Comparison of ENCODE assay signal across 32 mouse cellular contexts in the genomic region with DNA sequence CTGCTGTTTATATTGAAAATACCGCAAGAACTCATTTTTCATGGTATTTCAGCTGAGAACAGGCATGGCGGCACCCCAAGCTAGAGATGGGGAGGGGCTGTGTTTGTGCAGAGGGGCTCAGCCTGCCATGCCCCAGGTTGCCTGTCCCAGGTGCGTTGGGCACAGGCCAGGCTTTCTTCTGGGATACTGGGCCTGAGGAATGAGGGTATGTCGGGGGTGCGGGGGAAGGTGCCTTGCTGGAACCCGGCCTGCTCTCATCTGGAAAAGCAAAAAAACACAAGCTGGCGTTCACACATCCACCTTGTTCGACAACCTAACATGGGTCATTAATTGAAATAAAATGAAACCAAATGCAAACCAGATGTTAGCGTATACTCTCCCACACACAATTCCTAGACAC.
A peak's percentile ranks its signal among the peaks of the same experiment; 100 is the strongest.
DNase-seq lines count a peak whose midpoint lies in the region; ATAC-seq lines count a peak whose summit lies in the region.
"Had no signal": no experiment of that assay in that cellular context is flagged by ENCODE, and none has a peak within 500 bp of the region (broad histone marks: within the 10 kb centered on the region; RNA-seq: fewer than 3 reads in every experiment).

No protein-coding gene starts in this region.

- DNase-seq in embryonic facial prominence, embryonic 11.5 days (ENCODE audit: low spot score), result peak; percentile 43
- DNase-seq in embryonic facial prominence, embryonic 10.5 days (ENCODE audit: low spot score), result no peak
- peak; percentile 25 for DNase-seq in neural tube, embryonic 11.5 days (ENCODE audit: low spot score)
- DNase-seq in neural tube, embryonic 10.5 days (ENCODE audit: extremely low spot score, low spot score), result no peak
- peak; percentile 38 for DNase-seq in limb, embryonic 10.5 days (ENCODE audit: low spot score)
- no peak for DNase-seq in heart, postnatal 25 days (ENCODE audit: low spot score)
- no peak for DNase-seq in layer of hippocampus, postnatal 36 days
- DNase-seq: adrenal gland, postnatal 10 days; cerebellum, adult 8-10 months; cerebellum, postnatal 36 days; forebrain, postnatal 0 days; gastrocnemius, postnatal 10 days; heart, postnatal 14 days; kidney, adult 8-10 months; layer of hippocampus, adult 9-11 months; liver, postnatal 0 days; lung, postnatal 36 days; right cerebral cortex, postnatal 25 days; spleen, adult 18-20 months; thymus, adult 2 months; thymus, postnatal 36 days had no signal

- H3K36me3 ChIP-seq in embryonic facial prominence, embryonic 11.5 days (replicated peaks; ENCODE audit: control insufficient read depth, insufficient read depth, low read depth, low read length), result no peaks in the 10 kb centered on the region
- no peaks in the 10 kb centered on the region for H3K36me3 ChIP-seq in embryonic facial prominence, embryonic 10.5 days (replicated peaks)
- no peaks in the 10 kb centered on the region for H3K36me3 ChIP-seq in neural tube, embryonic 11.5 days (ENCODE audit: control insufficient read depth, insufficient read depth, low read length)
- no peaks in the 10 kb centered on the region for H3K36me3 ChIP-seq in limb, embryonic 10.5 days
- H3K36me3 ChIP-seq in limb, embryonic 15.5 days, result no peaks in the 10 kb centered on the region
- H3K36me3 ChIP-seq: forebrain, embryonic 12.5 days; heart, embryonic 13.5 days; hindbrain, embryonic 12.5 days; intestine, embryonic 15.5 days; liver, embryonic 12.5 days had no signal

- no peak overlapping the region for H3K4me2 ChIP-seq in embryonic facial prominence, embryonic 11.5 days (ENCODE audit: low read depth, low read length)
- no peak overlapping the region for H3K4me2 ChIP-seq in neural tube, embryonic 11.5 days (ENCODE audit: low read depth)
- peak overlapping the region; percentile 17; the same call in 1 of the 2 replicates for H3K4me2 ChIP-seq in limb, embryonic 15.5 days
- H3K4me2 ChIP-seq: forebrain, embryonic 12.5 days; heart, embryonic 13.5 days; hindbrain, embryonic 12.5 days; intestine, embryonic 15.5 days; liver, embryonic 12.5 days; midbrain, embryonic 11.5 days had no signal

- no peak for ATAC-seq in embryonic facial prominence, embryonic 11.5 days (replicated peaks; ENCODE audit: insufficient number of reproducible peaks, low FRiP score, low TSS enrichment, low read depth)
- ATAC-seq in neural tube, embryonic 11.5 days (ENCODE audit: insufficient read depth, low FRiP score, low TSS enrichment), result no peak
- ATAC-seq in limb, embryonic 15.5 days (ENCODE audit: insufficient number of reproducible peaks, low FRiP score, low TSS enrichment, low read depth), result no peak
- ATAC-seq: forebrain, postnatal 0 days; hindbrain, postnatal 0 days; intestine, embryonic 15.5 days; liver, embryonic 12.5 days; liver, postnatal 0 days; Patski had no signal

- no peak overlapping the region for H3K9ac ChIP-seq in embryonic facial prominence, embryonic 11.5 days (replicated peaks; ENCODE audit: low read length)
- no peak overlapping the region for H3K9ac ChIP-seq in neural tube, embryonic 11.5 days (ENCODE audit: low read length)
- H3K9ac ChIP-seq in limb, embryonic 15.5 days, result no peak overlapping the region
- H3K9ac ChIP-seq: forebrain, embryonic 12.5 days; forebrain, postnatal 0 days; heart, embryonic 13.5 days; hindbrain, embryonic 12.5 days; intestine, embryonic 15.5 days; liver, embryonic 12.5 days; liver, postnatal 0 days had no signal

- no peaks in the 10 kb centered on the region for H3K4me1 ChIP-seq in embryonic facial prominence, embryonic 11.5 days (ENCODE audit: control insufficient read depth, insufficient read depth, low read length)
- H3K4me1 ChIP-seq in embryonic facial prominence, embryonic 10.5 days, result peaks cover 12% of the 10 kb centered on the region
- no peaks in the 10 kb centered on the region for H3K4me1 ChIP-seq in neural tube, embryonic 11.5 days (ENCODE audit: control insufficient read depth, insufficient read depth, low read length)
- H3K4me1 ChIP-seq in limb, embryonic 10.5 days, result peaks cover 37% of the 10 kb centered on the region
- peaks cover 11% of the 10 kb centered on the region for H3K4me1 ChIP-seq in limb, embryonic 15.5 days
- H3K4me1 ChIP-seq: heart, embryonic 13.5 days; intestine, embryonic 15.5 days; liver, embryonic 12.5 days had no signal

- H3K9me3 ChIP-seq in embryonic facial prominence, embryonic 11.5 days (replicated peaks; ENCODE audit: control insufficient read depth, low read length), result no peaks in the 10 kb centered on the region
- H3K9me3 ChIP-seq in embryonic facial prominence, embryonic 10.5 days, result no peaks in the 10 kb centered on the region
- H3K9me3 ChIP-seq in neural tube, embryonic 11.5 days (ENCODE audit: control insufficient read depth, low read length), result no peaks in the 10 kb centered on the region
- no peaks in the 10 kb centered on the region for H3K9me3 ChIP-seq in limb, embryonic 10.5 days (replicated peaks)
- no peaks in the 10 kb centered on the region for H3K9me3 ChIP-seq in limb, embryonic 15.5 days
- H3K9me3 ChIP-seq: forebrain, embryonic 12.5 days; heart, embryonic 13.5 days; hindbrain, embryonic 12.5 days; intestine, embryonic 15.5 days; liver, embryonic 12.5 days had no signal

- intact Hi-C loops in heart, postnatal 25 days (cut with DNase I), result no loop called here

- H3K4me3 ChIP-seq in embryonic facial prominence, embryonic 11.5 days (ENCODE audit: low read depth, low read length), result no peak overlapping the region
- no peak overlapping the region for H3K4me3 ChIP-seq in embryonic facial prominence, embryonic 10.5 days
- H3K4me3 ChIP-seq in neural tube, embryonic 11.5 days (ENCODE audit: low read depth, low read length), result no peak overlapping the region
- H3K4me3 ChIP-seq in limb, embryonic 10.5 days, result no peak overlapping the region
- H3K4me3 ChIP-seq in limb, embryonic 15.5 days, result no peak overlapping the region
- H3K4me3 ChIP-seq: erythroblast, embryonic 14.5 days; forebrain, embryonic 12.5 days; heart, embryonic 13.5 days; hindbrain, embryonic 12.5 days; intestine, embryonic 15.5 days; liver, embryonic 12.5 days; myocyte had no signal

- WGBS in embryonic facial prominence, embryonic 11.5 days, result 47% methylated on average over 9 of the region's 9 CpGs
- WGBS in embryonic facial prominence, embryonic 10.5 days, result 64% methylated on average over 9 of the region's 9 CpGs
- WGBS in neural tube, embryonic 11.5 days, result 72% methylated on average over 9 of the region's 9 CpGs
- WGBS in limb, embryonic 10.5 days, result 62% methylated on average over 9 of the region's 9 CpGs
- WGBS in limb, embryonic 15.5 days, result 35% methylated on average over 9 of the region's 9 CpGs

- H3K27me3 ChIP-seq in embryonic facial prominence, embryonic 11.5 days (ENCODE audit: control insufficient read depth, insufficient read depth, low read length), result no peaks in the 10 kb centered on the region
- H3K27me3 ChIP-seq in embryonic facial prominence, embryonic 10.5 days (replicated peaks; ENCODE audit: low read depth, poor library complexity, severe bottlenecking), result no peaks in the 10 kb centered on the region
- no peaks in the 10 kb centered on the region for H3K27me3 ChIP-seq in neural tube, embryonic 11.5 days (ENCODE audit: control insufficient read depth, insufficient read depth, low read length)
- peaks cover 13% of the 10 kb centered on the region; the same call in 1 of the 2 replicates for H3K27me3 ChIP-seq in limb, embryonic 10.5 days (ENCODE audit: low read depth, poor library complexity, severe bottlenecking)
- H3K27me3 ChIP-seq in limb, embryonic 15.5 days, result peaks cover 22% of the 10 kb centered on the region
- H3K27me3 ChIP-seq: forebrain, embryonic 12.5 days; hindbrain, embryonic 12.5 days; intestine, embryonic 15.5 days; liver, embryonic 12.5 days had no signal

- H3K27ac ChIP-seq in embryonic facial prominence, embryonic 11.5 days (replicated peaks; ENCODE audit: low read depth, low read length), result no peak overlapping the region
- H3K27ac ChIP-seq in embryonic facial prominence, embryonic 10.5 days (replicated peaks), result no peak overlapping the region
- no peak overlapping the region for H3K27ac ChIP-seq in neural tube, embryonic 11.5 days (ENCODE audit: low read depth, low read length)
- 0 out of 2 replicates have a peak overlapping the region, but pooled peaks have one; percentile 39 for H3K27ac ChIP-seq in limb, embryonic 10.5 days
- no peak overlapping the region for H3K27ac ChIP-seq in limb, embryonic 15.5 days
- H3K27ac ChIP-seq: forebrain, embryonic 12.5 days; heart, embryonic 13.5 days; hindbrain, embryonic 12.5 days; hindbrain, postnatal 0 days; intestine, embryonic 15.5 days; liver, embryonic 12.5 days had no signal

Comparison
In these comparisons a context has a peak if more than half of its experiments do, and no peak if none do; other contexts are left out.
1. DNase-seq: peak in embryonic facial prominence, embryonic 11.5 days (single experiment), neural tube, embryonic 11.5 days (single experiment) and limb, embryonic 10.5 days (single experiment); none in embryonic facial prominence, embryonic 10.5 days (single experiment), neural tube, embryonic 10.5 days (single experiment), heart, postnatal 25 days (single experiment) and layer of hippocampus, postnatal 36 days (0 of 2).